Mouse (Mus musculus): ENCODE measurements at regions not wholly inside any gene's neighbourhood (a gene's known extent, or its start where the extent isn't known, plus 50 kb on each side); places are given as distances from the start of the nearest gene placed in this dataset.

GRCm38 (mm10) chr9:122695724-122696123 is 51.4 kb upstream of the Topaz1 start:
- in situ Hi-C loops (cut with MboI, MseI): no loop called here
